Mouse (Mus musculus) cerebellum, postnatal 36 days (tissue): ENCODE measurements around the gene Ppp4r3a.
"Not testable (repeated sequence)": the region's sequence is repeated elsewhere in the genome, so short reads cannot be mapped to it uniquely, and the experiment has no call there.

Experiments
- DNase-seq, 2 experiments: peaks; one replicate each; pipeline ENCODE4 v3.0.0; 2021 to 2022; ENCODE audit warnings: mixed read lengths in 2 of 2

Ppp4r3a gene

DNA sequence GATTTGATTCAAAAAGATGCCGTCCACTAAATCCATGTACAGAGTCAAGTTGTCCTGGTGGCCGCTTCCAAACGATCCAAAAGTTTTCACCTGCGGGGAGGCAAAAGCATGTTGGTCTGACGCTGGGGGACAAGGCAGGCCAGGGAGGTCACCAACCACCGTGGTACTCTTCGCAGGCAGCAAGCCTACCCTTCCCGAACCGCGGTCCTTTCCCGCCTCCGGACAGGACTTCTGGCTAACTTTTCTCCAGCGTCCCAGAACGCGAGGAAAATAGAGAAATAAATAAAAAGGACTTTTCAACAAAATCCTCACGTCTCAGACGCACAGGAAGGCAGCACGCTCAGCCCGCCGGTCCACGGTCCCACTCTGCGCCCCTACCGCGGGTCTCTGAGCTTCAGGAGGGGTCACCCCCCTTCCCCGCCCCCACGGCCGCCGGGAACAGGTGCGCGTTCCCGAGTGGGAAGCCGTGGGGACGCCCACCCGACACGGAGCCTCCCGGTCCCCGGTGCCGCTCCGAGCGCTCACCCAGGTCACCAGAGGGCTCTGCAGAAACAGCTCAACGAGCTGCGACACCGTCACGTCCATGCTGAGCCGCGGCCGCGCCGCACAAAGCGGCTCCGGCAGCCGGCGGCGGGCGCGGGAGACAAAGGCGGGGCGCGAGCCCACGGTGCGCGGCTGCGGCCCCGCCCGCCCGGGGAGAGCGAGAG lies 55.1 kb downstream of the Ppp4r3a start:
- peak in 1 of 2 experiments; percentile 34 for DNase-seq

DNA sequence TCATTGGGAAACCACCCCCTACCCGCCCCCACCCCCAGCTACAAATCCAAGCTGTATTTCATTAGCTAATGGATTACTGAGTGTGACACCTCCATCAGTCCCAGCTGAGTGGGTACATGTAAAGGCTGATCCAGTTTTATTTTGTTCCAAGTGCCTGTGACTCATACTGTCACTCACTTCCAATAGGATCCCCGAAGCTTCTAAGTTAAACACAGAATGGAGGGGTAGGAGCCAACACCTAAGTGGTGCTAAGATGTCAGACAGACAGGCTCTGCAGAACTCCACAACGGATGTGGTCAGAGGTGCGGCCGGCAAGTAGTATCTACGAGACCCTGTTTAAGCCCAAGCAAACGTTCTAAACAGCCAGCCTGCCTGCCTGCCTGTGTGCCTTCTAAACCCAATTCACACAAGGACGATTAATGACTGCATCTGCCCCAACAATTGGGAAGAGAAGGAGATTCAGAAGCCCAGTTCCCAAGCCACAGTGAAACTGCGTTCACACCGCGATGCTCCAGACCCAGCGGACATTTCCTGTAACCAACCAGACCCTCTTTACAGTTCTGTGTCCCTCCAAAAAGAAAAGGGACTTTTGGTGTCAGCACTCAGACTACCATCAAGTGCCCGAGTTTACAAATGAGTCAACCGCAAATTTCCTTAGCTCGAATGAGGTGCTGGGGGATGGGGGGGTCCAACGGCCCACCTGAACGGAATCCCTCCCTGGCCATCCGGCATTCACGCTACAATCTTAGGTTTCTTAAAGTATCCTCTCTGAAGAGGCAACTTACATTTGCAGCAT lies 55.9 kb downstream of the Ppp4r3a start:
- no peak for DNase-seq

DNA sequence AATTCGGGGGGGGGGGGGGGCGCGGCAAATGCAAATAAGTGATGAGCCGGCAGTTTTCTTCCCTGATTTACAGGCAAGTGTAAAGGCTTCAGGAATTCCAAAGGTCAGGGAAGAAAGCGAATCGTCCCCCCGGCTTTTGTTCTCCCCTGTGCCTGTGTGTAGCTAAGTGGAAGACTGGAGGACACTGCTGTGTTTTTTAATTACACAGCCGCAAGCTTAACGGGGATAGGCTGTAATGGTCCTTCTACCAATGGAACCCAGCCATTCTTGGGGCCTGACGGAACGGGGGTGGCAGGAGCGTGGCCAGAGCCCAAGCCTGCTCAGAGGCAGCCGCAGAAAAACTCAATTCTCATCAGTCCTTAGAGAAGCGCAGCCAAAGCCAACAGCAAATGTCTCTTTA lies 56.6 kb downstream of the Ppp4r3a start:
- no peak for DNase-seq

DNA sequence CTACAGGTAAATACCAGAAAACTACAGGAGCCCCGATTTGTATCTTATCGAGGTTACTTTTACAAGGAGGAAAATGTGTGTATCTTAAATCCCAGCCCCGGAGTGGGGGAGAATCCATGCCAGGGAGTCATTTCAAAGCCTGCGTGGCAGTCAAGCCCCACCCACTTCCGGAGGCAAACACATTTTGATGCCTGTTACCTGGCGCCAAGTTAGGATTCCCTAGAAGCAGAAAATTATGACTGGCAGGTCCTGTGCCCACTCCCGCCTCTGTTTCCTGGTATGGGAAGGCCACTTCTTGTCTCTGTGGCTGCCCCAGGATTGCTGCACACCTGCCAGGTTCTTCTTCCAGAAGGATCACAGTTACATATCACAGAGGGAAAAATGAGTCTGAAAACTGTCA lies 57.0 kb downstream of the Ppp4r3a start:
- no peak for DNase-seq

DNA sequence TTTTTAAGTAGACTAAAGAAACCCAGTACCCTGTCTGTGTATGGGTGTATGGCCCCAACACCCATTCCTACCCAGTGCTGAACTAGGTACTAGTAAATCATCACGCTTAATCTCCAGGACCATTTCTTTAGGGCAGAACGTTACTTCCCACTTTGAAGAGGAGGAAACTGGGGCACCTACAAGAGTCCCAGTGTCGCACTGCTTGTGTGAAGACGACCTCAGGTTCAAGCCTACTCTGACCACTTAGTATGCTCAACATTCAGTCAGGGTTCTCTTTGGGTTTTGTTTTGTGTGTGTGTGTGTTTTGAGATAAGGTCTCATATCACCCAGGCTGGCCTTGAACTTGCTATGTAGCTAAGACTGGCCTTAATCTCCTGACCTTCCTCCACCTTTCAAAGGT lies 57.5 kb downstream of the Ppp4r3a start:
- DNase-seq, result no peak

DNA sequence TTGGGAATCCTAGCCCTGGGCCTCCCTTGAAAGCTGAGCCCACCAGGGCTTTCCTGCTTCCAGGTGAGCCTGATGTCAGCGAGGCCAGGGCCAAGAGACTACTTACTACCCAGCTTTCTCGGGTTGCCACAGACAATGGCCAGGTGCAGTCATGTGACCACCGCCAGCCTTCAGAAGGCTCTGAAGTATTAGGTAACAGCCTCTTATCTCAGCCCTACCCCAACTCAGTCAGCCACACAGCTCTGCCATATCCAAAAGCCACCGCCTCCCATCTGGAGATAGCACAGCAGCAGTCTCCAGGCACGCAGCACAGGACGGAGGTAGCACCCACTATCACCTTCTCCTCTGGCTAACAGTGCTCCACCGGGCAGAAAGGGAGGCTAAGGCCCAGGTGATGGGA lies 58.1 kb downstream of the Ppp4r3a start:
- no peak for DNase-seq

DNA sequence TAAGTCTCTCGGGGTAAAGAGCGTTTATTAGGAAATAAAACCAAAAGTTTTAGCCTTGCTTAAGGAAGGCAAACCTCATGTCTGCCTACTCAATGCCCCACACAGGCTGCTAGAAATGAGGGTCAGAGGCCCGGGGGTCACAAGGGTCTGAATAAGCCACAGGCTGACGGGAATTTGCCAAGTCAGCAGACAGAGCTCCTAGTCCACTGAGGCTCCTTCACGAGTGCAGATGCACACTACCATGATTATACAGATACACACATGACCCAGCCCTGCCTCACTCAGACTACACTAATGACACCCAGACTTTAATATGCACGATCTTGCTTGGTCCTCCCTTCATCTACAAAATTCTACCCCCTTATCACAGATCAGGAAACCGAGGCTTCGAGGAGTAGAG lies 58.7 kb downstream of the Ppp4r3a start:
- DNase-seq, result no peak

DNA sequence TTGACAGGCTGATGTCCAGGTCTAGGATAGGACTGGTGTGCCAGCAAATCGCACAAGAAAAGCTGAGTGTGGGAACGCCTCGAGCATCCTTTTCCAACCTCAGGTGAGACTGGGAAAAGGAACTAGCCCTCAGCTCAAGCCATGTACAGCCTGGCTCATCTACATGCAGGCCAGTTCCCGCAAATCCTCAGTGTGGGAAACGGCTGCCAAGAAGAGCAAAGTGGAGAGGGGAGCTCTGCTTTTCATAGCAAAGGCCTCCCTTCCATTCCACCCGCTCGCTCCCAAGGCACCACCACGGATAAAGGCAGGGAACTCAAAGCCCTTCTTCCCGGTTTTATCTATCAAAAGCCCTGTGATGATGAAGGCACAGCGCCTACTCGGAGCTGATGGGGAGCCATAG lies 60.4 kb downstream of the Ppp4r3a start:
- DNase-seq, result no peak

DNA sequence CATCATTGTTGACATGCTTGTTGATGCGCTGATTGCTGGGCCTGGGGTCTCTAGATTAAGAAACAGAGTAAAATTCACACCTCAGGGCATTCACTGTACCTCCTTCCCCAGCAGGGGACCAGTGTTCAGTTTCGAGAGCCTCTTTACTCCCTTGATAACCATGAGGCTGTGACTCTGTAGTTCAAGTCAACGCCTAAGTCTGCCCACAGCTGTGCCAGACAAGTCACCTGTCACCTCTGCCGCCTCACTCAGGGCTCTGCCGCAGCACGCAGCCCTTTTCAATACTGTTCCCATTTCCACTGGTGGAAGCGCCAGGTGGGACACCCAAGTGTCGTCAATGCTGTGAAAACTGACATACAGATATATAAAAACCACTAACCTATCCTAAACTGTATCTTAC lies 61.1 kb downstream of the Ppp4r3a start:
- no peak for DNase-seq

DNA sequence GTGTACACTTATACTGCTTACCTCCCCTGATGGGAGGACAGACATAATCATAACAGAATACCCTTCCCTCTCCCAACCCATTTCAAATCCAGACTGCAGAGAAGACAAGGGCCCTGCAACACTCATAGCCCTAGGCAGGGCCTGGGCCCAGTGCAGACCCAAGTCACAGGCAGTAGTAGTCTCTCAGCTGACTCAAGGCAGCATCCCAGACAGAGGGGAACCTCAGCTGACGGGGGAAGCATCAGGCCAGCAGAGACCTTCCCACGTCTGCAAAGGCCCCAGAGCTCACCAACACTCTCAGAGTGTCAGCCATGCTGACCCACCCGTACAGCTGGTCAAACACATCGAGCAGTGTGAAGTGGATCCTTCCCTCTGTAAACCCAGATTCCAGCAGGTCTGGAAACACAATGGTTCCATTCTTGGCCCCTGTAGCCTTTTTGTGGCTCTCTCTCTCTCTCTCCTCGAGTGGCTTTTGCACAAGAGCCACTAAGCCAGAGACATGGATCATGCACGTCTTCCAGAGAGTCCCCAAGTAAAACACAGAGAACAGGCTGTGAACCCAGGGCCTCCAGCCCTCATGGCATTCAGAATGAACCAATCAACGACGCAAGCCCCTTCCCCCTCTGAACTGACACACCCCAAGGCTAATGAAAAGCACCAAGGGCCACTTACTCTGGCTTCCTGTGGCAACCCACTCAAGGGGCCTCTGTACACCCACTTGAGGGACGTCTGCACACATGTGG lies 61.8 kb downstream of the Ppp4r3a start:
- DNase-seq, result no peak

DNA sequence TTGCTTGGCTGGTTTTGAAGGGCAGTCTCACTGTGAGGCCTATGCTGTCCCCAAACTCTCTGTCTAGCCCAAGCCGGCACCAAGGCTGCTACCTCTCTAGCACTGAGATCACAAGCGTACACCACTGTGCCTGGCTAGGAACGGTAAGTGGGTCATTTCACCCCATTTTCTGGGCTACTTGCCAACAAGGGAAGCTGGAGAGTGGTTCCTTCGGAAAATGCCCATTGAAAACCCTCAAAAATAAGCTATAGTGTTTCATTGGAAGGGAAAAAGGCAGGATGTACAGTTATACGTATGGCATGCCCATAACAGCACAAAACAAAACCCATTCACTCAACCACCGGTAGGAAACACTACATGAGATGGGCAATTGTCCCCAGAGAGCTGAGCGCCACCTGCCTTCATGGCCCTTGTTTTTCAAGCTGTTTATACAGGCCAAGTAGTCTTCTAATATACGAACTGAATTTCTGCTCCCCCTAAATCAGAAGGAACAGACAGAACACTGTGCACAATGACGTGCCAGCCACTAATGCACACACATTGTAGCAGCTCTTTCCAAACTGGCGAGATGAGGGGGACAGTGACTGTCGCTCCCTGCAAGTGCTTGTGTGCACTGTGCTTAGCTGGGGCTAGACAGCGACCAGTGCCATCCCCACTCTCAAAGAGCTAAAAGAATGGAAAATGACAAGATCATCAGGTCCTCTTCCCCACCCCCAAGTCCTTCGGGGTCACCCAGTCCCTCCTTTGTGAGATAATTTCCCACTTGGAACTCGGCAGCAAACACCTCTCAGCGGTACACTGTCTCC lies 63.1 kb downstream of the Ppp4r3a start:
- peak; percentile 51 to 55 for DNase-seq

DNA sequence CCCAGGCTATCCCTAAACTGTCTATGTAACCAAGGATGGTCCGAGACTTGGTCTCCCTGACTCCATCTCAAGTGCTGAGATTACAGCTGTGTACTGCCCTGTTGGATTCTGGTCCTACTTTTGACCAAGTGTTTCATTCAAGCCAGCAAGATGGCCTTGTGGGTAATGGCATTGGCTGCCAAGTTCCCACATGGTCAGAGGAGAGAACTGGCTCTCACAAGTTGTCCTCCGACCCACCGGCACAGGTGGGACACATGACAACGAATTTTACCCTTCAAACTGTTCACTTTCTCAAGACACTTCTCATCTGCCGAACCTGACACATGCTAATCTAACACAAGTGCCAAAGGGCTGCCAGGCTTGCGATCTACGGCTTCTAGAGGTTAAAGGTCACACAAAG lies 64.1 kb downstream of the Ppp4r3a start:
- DNase-seq, result no peak

DNA sequence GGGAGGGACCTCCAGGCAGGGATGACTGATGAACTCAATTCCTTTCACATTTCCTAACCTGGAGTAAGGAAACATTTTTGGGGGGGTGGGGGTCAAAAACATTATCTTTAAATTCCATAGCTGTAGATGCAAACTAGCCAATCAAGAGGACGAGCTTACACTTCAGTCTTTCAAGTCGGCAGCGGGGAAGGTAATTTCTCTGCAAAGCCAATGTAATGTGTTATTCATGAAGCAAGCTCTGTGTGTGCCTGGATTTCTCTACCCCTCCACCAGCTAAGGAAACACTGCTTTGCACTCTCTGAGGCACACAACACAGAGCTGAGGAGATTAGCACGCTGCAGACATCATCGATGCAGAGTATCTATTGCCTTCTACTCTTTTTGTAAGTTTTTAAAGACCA lies 64.5 kb downstream of the Ppp4r3a start:
- DNase-seq, result no peak

DNA sequence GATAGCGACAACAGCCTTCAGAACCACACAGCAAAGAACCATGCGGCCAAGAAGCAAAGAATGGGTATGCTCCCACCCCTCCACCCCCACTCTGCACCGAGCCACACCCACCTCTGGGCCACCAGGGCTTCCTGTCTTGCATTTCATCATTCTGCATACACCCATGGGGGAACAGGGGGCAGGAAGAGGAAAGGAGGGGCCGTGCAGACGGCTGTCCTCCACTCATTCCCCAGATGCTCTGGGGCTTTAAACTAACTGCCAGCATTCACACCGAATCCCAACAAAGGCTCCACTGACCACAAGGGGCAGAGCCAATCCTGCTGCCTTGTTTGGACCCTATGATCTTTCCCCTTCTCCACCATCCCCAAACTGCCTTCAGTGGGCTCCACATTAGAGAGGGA lies 65.5 kb downstream of the Ppp4r3a start:
- DNase-seq, result no peak

DNA sequence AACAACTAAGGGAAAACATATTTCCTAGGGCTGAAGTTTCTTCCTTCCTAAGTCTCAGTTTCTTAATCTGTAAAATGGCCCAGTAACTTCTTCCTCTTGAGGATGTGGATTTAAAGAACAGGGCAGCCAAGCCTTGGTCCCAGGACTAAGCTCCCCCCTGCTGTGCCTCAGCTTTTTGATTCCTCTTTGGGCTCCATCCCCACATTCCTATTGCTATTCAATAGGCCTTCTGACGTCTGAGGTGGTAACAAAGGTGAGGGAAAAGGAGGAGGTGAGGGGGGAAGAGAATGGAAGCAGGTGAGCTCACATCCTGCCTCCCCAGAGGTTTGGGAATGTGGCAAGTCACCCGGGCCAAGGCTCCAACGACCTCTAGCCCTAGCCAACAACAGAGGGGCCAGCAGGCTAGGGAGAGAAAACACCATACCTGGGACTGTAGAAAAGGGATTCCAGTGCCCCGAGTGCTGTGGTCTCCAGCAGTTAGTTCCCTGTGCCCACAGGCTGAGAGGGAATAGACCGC lies 67.0 kb downstream of the Ppp4r3a start:
- no peak for DNase-seq

DNA sequence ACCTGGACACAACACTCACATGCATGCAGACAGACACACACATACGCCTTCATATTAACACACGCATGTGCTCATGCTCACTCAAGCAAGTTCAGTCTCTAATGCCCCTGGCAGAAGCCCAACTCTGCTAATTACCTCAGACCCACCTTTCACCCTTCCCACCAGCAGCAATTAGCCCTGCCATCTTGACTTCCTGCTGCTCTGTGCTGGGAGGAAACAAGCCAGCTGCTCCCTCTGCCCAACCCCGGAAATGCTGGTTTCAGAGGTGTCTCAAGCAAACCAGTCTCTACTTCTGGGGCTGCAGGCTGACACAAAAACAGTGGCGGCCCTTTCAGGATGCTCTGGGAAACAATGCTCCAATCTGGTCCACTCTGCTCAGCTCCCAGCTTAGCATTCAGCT lies 67.6 kb downstream of the Ppp4r3a start:
- DNase-seq, result no peak

DNA sequence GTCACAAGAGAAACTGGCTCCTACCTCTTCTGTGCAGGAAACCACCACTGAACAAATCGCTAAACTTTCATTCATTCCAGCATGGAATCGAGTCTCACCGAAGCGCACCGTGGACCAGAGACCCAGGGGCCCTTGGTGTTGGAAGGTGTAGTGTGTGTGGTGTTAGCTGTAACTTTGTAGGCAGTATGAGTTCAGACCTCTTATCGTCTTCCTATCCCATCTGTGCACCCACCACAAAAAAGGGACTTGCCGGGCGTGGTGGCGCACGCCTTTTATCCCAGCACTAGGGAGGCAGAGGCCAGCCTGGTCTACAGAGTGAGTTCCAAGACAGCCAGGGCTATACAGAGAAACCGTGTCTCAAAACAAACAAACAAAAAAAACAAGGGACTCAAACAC lies 68.3 kb downstream of the Ppp4r3a start:
- DNase-seq, result no peak

DNA sequence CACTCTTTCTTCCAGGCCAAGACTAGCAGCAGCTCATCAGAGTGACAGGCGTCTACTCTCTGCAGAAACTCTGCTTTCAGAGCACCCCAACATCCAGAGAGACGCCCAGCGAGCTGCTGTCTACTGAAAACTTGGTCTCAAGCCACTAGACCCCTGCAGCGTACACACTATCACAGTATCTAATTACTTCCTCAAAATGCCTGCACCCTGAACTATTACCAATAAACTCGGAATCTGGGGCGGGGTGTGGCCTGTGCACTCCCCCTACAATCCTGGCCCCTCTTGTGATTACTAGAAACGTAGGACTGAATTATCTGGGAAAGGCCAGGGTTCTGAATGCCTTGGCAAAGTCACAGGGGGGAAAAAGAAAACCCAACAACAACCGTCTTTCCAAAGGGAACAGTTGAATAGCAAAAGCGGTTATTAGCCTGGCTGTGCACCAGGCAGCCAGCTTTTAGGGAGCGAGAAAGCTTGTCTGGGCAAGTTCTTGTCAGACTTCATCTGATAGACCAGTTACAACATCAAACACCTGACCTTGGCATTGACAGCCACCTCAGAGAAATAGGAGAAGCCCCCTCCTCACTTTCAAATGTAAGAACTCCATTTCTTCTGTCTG lies 68.8 kb downstream of the Ppp4r3a start:
- DNase-seq, result no peak

DNA sequence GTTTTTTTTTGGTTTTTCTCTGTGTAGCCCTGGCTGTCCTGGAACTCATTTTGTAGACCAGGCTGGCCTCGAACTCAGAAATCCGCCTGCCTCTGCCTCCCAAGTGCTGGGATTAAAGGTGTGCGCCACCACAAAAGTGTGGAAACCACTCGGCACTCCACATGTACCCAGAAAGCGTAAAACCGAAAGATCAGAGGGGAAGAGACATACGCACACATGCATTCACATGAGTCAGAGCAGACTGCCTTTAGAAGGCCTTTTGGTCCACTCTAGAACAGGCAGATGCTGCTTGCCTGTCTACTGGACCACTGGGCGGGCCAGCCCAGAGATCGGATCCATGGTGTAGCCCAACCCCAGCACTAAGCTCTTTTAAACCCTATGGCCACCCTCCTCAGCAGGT lies 69.8 kb downstream of the Ppp4r3a start:
- DNase-seq, result not testable (repeated sequence)

DNA sequence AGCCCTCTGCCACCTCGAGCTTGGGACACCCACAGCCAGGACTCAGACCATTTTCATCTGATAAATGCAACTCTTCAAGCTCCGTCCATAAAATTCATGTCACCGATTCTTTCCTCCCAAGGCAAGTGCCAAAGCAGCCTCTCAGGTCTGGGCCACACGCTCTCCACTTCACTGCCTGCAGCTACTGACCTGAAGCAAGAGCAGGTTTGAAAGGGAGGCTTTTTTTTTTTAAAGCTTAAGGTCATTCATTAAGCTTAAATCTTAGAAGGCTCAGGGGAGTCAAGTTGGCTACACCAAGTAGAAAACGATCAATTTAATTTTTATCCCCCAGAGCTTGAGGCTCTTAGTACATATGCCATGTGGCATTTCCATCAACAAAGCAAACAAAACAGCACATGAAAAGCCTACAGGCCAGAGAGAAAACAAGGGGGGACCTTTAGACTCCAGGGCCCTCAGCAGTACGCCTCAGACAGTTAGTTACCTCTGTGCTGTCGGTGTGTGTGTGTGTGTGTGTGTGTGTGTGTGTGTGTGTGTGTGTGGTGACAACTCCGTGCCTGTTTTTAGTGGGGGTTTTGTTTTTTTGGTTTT lies 70.3 kb downstream of the Ppp4r3a start:
- DNase-seq, result no peak

DNA sequence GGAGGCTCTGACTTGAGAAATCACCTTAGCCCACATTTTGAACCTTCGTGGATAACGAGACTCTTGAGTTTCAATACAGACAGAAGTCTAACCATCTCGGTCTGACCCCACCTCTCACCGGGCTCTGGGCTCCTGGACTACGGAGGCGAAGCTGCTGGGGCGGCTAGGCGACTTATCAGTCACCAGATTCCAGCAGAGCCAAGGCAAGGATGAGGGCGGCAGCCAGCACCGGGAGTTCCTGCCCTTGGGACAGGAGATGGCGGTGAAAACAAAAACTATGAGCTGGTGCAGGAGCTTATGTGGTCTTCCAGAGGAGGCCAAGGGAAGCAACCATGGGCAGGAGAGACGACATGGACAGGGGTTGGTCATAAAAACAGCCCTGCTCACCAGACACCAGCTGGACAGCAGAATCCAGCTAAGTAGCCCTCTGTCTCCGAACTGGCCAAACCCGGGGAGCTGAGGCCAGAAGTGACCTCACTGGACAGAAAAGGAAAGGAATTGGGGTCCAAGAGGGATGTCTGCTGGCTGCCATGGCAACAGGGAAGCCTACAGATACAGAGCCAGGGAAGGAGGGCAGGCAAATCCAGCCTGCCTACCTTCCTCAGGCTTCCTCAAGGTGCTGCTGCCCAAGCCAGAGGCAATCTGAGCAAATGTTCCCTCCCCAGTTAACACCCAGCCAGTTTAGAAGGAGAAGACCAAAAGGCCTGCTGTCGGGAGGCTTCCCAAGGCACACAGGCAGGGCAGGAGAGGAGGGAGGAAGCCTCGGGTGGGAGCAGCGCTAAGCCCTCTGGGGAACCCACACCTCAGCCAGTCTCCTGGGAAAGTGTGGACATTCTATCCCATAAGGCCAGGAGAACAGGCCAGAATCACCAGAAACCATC lies 71.1 kb downstream of the Ppp4r3a start:
- DNase-seq, result no peak
